Mouse (Mus musculus): ENCODE results near the gene Adamts10. TPM values are rescaled to one million over a fixed set of nuclear protein-coding genes. Genes with fewer than 3 reads are reported as not detected.

Gene Adamts10
- polyA plus RNA-seq, 1 experiment from 2014 or later = 50.8 TPM

GRCm38 (mm10) chr17:33520366-33520765, 3.6 kb upstream of the Adamts10 start:
- no peaks in the 10 kb centered on the region for H3K27me3 ChIP-seq (replicated peaks)
- H3K36me3 ChIP-seq = no peaks in the 10 kb centered on the region
- no peak overlapping the region for H3K9ac ChIP-seq
- no peak overlapping the region for H3K4me3 ChIP-seq (replicated peaks)
- 5% methylated on average over 1 of the region's 1 CpGs for WGBS
- no peak for ATAC-seq (ENCODE audit: insufficient read depth, low FRiP score, low read depth)
- H3K27ac ChIP-seq = no peak overlapping the region
- no peak overlapping the region for H3K4me2 ChIP-seq
- no peaks in the 10 kb centered on the region for H3K9me3 ChIP-seq
- peaks cover 7% of the 10 kb centered on the region for H3K4me1 ChIP-seq

GRCm38 (mm10) chr17:33523431-33523917, 530 bp upstream of the Adamts10 start:
- no peaks in the 10 kb centered on the region for H3K27me3 ChIP-seq (replicated peaks)
- 4% methylated on average over 13 of the region's 13 CpGs for WGBS
- H3K27ac ChIP-seq = peak overlapping the region; percentile 82
- H3K4me2 ChIP-seq = peak overlapping the region; percentile 59
- ATAC-seq (ENCODE audit: insufficient read depth, low FRiP score, low read depth) = peak; percentile 41; the same call in 1 of the 2 replicates
- no peaks in the 10 kb centered on the region for H3K36me3 ChIP-seq
- H3K9me3 ChIP-seq = no peaks in the 10 kb centered on the region
- no peak overlapping the region for H3K9ac ChIP-seq
- H3K4me3 ChIP-seq (replicated peaks) = peak overlapping the region; percentile 58
- peaks cover 19% of the 10 kb centered on the region for H3K4me1 ChIP-seq

GRCm38 (mm10) chr17:33524806-33525373, 886 bp downstream of the Adamts10 start:
- 0 out of 2 replicates have a peak, but pooled peaks cover 8% of the 10 kb centered on the region for H3K36me3 ChIP-seq
- H3K9me3 ChIP-seq = no peaks in the 10 kb centered on the region
- no peak; the same call in 1 of the 2 replicates for ATAC-seq (ENCODE audit: insufficient read depth, low FRiP score, low read depth)
- H3K4me2 ChIP-seq = peak overlapping the region; percentile 59
- no peaks in the 10 kb centered on the region for H3K27me3 ChIP-seq (replicated peaks)
- peak overlapping the region; percentile 58 for H3K4me3 ChIP-seq (replicated peaks)
- H3K27ac ChIP-seq = peak overlapping the region; percentile 82
- peak overlapping the region; percentile 49; the same call in 1 of the 2 replicates for H3K9ac ChIP-seq
- WGBS = 13% methylated on average over 2 of the region's 2 CpGs
- H3K4me1 ChIP-seq = peaks cover 19% of the 10 kb centered on the region

GRCm38 (mm10) chr17:33526506-33526905, 2.5 kb downstream of the Adamts10 start:
- peak overlapping the region; percentile 35; the same call in 1 of the 2 replicates for H3K27ac ChIP-seq

GRCm38 (mm10) chr17:33539106-33539675, 15.2 kb downstream of the Adamts10 start:
- ATAC-seq (ENCODE audit: insufficient read depth, low FRiP score, low read depth) = no peak
- no peaks in the 10 kb centered on the region for H3K27me3 ChIP-seq (replicated peaks)
- WGBS = 85% methylated on average over 3 of the region's 3 CpGs
- H3K36me3 ChIP-seq = peaks cover 20% of the 10 kb centered on the region
- no peaks in the 10 kb centered on the region for H3K9me3 ChIP-seq
- no peak overlapping the region for H3K4me3 ChIP-seq (replicated peaks)
- H3K4me1 ChIP-seq = no peaks in the 10 kb centered on the region
- H3K27ac ChIP-seq = no peak overlapping the region
- no peak overlapping the region for H3K4me2 ChIP-seq
- no peak overlapping the region for H3K9ac ChIP-seq

More at GRCm38 (mm10) chr17:33526506-33526905, 2.5 kb downstream of the Adamts10 start:
- H3K9ac ChIP-seq = no peak overlapping the region
- H3K9me3 ChIP-seq = no peaks in the 10 kb centered on the region
- H3K4me3 ChIP-seq (replicated peaks) = no peak overlapping the region
- H3K27me3 ChIP-seq (replicated peaks) = no peaks in the 10 kb centered on the region
- H3K4me2 ChIP-seq = peak overlapping the region; percentile 6; the same call in 1 of the 2 replicates
- H3K4me1 ChIP-seq = peaks cover 19% of the 10 kb centered on the region
- 67% methylated on average over 3 of the region's 3 CpGs for WGBS
- peaks cover 17% of the 10 kb centered on the region; the same call in 1 of the 2 replicates for H3K36me3 ChIP-seq
- ATAC-seq (ENCODE audit: insufficient read depth, low FRiP score, low read depth) = no peak

GRCm38 (mm10) chr17:33539878-33540277, 15.9 kb downstream of the Adamts10 start:
- Histone ChIP-seq H3K36me3 (peaks cover 26% of the 10 kb centered on the region), H3K27ac (no peak overlapping the region), H3K4me1 (no peaks in the 10 kb centered on the region), H3K27me3 (replicated peaks) (no peaks in the 10 kb centered on the region), H3K9ac (no peak overlapping the region), H3K9me3 (no peaks in the 10 kb centered on the region), H3K4me2 (no peak overlapping the region), H3K4me3 (replicated peaks) (no peak overlapping the region)
- 93% methylated on average over 4 of the region's 4 CpGs for WGBS
- no peak for ATAC-seq (ENCODE audit: insufficient read depth, low FRiP score, low read depth)

- no peak overlapping the region for H3K27ac ChIP-seq
- no peak for ATAC-seq (ENCODE audit: insufficient read depth, low FRiP score, low read depth)
- H3K4me2 ChIP-seq = no peak overlapping the region
- no peak overlapping the region for H3K4me3 ChIP-seq (replicated peaks)
- 90% methylated on average over 6 of the region's 6 CpGs for WGBS
- H3K27me3 ChIP-seq (replicated peaks) = no peaks in the 10 kb centered on the region
- no peaks in the 10 kb centered on the region for H3K4me1 ChIP-seq
- H3K36me3 ChIP-seq = peaks cover 28% of the 10 kb centered on the region
- H3K9ac ChIP-seq = no peak overlapping the region
- no peaks in the 10 kb centered on the region for H3K9me3 ChIP-seq
These were observed 25.2 kb downstream of the Adamts10 start for GRCm38 (mm10) chr17:33549212-33549611.

- Histone ChIP-seq H3K4me2 (no peak overlapping the region), H3K4me3 (replicated peaks) (no peak overlapping the region), H3K9me3 (no peaks in the 10 kb centered on the region), H3K27ac (no peak overlapping the region), H3K36me3 (peaks cover 19% of the 10 kb centered on the region), H3K27me3 (replicated peaks) (no peaks in the 10 kb centered on the region), H3K9ac (no peak overlapping the region), H3K4me1 (no peaks in the 10 kb centered on the region)
- 78% methylated on average over 10 of the region's 10 CpGs for WGBS
- ATAC-seq (ENCODE audit: insufficient read depth, low FRiP score, low read depth) = no peak
These were observed 26.4 kb downstream of the Adamts10 start for GRCm38 (mm10) chr17:33550388-33550787.

GRCm38 (mm10) chr17:33552113-33552512, 28.1 kb downstream of the Adamts10 start:
- Histone ChIP-seq H3K4me2 (no peak overlapping the region), H3K27me3 (replicated peaks) (no peaks in the 10 kb centered on the region), H3K27ac (no peak overlapping the region), H3K9me3 (no peaks in the 10 kb centered on the region), H3K4me3 (replicated peaks) (no peak overlapping the region), H3K4me1 (no peaks in the 10 kb centered on the region), H3K36me3 (peaks cover 16% of the 10 kb centered on the region), H3K9ac (no peak overlapping the region)
- no peak for ATAC-seq (ENCODE audit: insufficient read depth, low FRiP score, low read depth)
- 85% methylated on average over 4 of the region's 4 CpGs for WGBS

- WGBS = 44% methylated on average over 4 of the region's 4 CpGs
- Histone ChIP-seq H3K27ac (no peak overlapping the region), H3K9ac (no peak overlapping the region), H3K27me3 (replicated peaks) (no peaks in the 10 kb centered on the region), H3K4me1 (no peaks in the 10 kb centered on the region), H3K4me3 (replicated peaks) (no peak overlapping the region), H3K4me2 (no peak overlapping the region), H3K36me3 (peaks cover 16% of the 10 kb centered on the region), H3K9me3 (no peaks in the 10 kb centered on the region)
- no peak for ATAC-seq (ENCODE audit: insufficient read depth, low FRiP score, low read depth)
These were observed 29.0 kb downstream of the Adamts10 start for GRCm38 (mm10) chr17:33552964-33553363.

GRCm38 (mm10) chr17:33554536-33554935, 30.5 kb downstream of the Adamts10 start:
- peaks cover 5% of the 10 kb centered on the region; the same call in 1 of the 2 replicates for H3K36me3 ChIP-seq
- no peak overlapping the region for H3K27ac ChIP-seq
- H3K9me3 ChIP-seq = no peaks in the 10 kb centered on the region
- 94% methylated on average over 1 of the region's 1 CpGs for WGBS
- H3K4me2 ChIP-seq = no peak overlapping the region
- no peak overlapping the region for H3K9ac ChIP-seq
- no peaks in the 10 kb centered on the region for H3K4me1 ChIP-seq
- no peaks in the 10 kb centered on the region for H3K27me3 ChIP-seq (replicated peaks)
- no peak overlapping the region for H3K4me3 ChIP-seq (replicated peaks)
- no peak for ATAC-seq (ENCODE audit: insufficient read depth, low FRiP score, low read depth)

- Histone ChIP-seq H3K4me3 (replicated peaks) (no peak within 1 kb of the TSS), H3K36me3 (peaks cover 5% of the 10 kb centered on the region; the same call in 1 of the 2 replicates), H3K9ac (no peak within 1 kb of the TSS), H3K4me2 (no peak within 1 kb of the TSS), H3K27me3 (replicated peaks) (no peaks in the 10 kb centered on the region), H3K9me3 (no peaks in the 10 kb centered on the region), H3K27ac (no peak within 1 kb of the TSS), H3K4me1 (no peaks in the 10 kb centered on the region)
- ATAC-seq (ENCODE audit: insufficient read depth, low FRiP score, low read depth) = no peak
- 35% methylated on average over 6 of the region's 6 CpGs for WGBS
These were observed 31.3 kb downstream of the Adamts10 start, which contains the start of gene Myo1f for GRCm38 (mm10) chr17:33555223-33555855. TSS of gene Myo1f (plus strand) at chr17:33555707.
